Mouse (Mus musculus) midbrain, embryonic 11.5 days (tissue): ENCODE results near the gene Cdc27. TPM values are rescaled to one million over a fixed set of nuclear protein-coding genes. Genes with fewer than 3 reads are reported as not detected.

ENCODE experiments used
- ATAC-seq: fragments of 200-750 bp; cut with Nextera tagmentation; 2 replicates; pipeline ENCODE4 v1.8.0; 2017; ENCODE audit warnings: moderate TSS enrichment, moderate library complexity; ENCODE audit not compliant: low FRiP score
- DNase-seq: peaks from one replicate; pipeline ENCODE4 v3.0.0; 2015; ENCODE audit warnings: low spot score; ENCODE audit errors: missing footprints
- H3K27ac ChIP-seq: fragments of 300-500 bp; sonication (generic); 2 replicates; pipeline ENCODE4 v1.5.1; 2014; ENCODE audit warnings: low read depth, low read length
- H3K27me3 ChIP-seq: fragments of 300-500 bp; sonication (generic); 2 replicates; pipeline ENCODE4 v1.6.1; 2014; ENCODE audit warnings: mild to moderate bottlenecking, low read length, moderate library complexity, mixed read lengths; ENCODE audit not compliant: control insufficient read depth, insufficient read depth
- H3K36me3 ChIP-seq: fragments of 300-500 bp; sonication (generic); 2 replicates; pipeline ENCODE4 v1.6.1; 2014; ENCODE audit warnings: mild to moderate bottlenecking, low read length, moderate library complexity, mixed read lengths; ENCODE audit not compliant: control insufficient read depth, insufficient read depth
- H3K4me1 ChIP-seq: fragments of 300-500 bp; sonication (generic); 2 replicates; pipeline ENCODE4 v1.6.1; 2014; ENCODE audit warnings: low read length; ENCODE audit not compliant: control insufficient read depth, insufficient read depth
- H3K4me2 ChIP-seq: fragments of 300-500 bp; sonication (generic); 2 replicates; pipeline ENCODE4 v1.6.1; 2014; ENCODE audit warnings: mild to moderate bottlenecking, moderate library complexity
- H3K4me3 ChIP-seq: fragments of 300-500 bp; sonication (generic); 2 replicates; pipeline ENCODE4 v1.5.1; 2014; ENCODE audit warnings: low read depth, low read length
- H3K9ac ChIP-seq: fragments of 300-500 bp; sonication (generic); 2 replicates; pipeline ENCODE4 v1.6.1; 2014; ENCODE audit warnings: low read length
- H3K9me3 ChIP-seq: fragments of 300-500 bp; sonication (generic); 2 replicates; pipeline ENCODE4 v1.6.1; 2016; ENCODE audit warnings: low read length; ENCODE audit not compliant: control insufficient read depth
- WGBS: fragments of 180-500 bp; shearing (Covaris S2); extraction: QIAGEN DNeasy Blood & Tissue Kit; methylation state at CpG from one replicate; pipeline ENCODE4 v1.1.7; 2014; 5-methylcytosine and 5-hydroxymethylcytosine counted together
- polyA plus RNA-seq: library from polyadenylated mRNA; unstranded; fragments of >200 nt; fragmentation: Nextera tagmentation; extraction: Ambion mirVana; gene quantifications from 2 replicates; pipeline ENCODE4 v1.2.1, GENCODE M21; 2014

Gene Cdc27
- polyA plus RNA-seq: 59.0 and 65.9 TPM in 2 replicates

DNA sequence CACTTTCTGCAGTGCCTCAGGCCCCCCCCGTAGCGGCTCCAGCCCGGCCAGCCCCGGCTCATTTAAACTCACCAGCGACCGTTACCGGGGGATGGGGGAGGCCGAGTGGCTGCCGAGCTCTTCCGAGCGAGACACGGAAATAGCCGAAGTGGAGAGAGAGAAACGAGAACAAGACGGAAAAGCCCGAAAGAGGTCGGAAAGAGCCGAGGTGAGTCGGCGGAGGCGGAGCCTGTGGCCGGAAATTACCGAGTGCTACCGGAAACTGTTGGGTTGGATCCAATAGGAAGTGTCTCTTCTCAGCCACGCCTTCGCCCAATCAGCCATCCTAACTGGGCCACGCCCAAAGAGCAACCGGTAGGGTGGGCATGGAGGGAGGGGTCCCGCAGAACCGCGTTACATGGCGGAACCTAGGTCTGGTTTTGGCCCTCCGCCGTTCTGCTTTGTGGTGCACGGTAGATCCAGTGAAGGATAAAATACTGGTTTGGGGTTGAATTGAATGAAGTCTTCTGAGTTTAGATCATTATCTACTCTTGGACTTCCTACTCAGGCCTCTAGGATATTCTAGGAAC, at the start of gene Cdc27, which contains the start of gene Myl4:
Gene Cdc27 (minus strand): TSS at position 215 of the 569 bp plus-strand sequence.
Gene Myl4 (plus strand): TSS at position 258 of the 569 bp plus-strand sequence.
- Histone ChIP-seq H3K4me2 (peak within 1 kb of the TSS; percentile 64), H3K27ac (peak within 1 kb of the TSS; percentile 60), H3K9ac (peak within 1 kb of the TSS; percentile 100), H3K4me1 (peaks cover 9% of the 10 kb centered on the region; the same call in 1 of the 2 replicates), H3K27me3 (no peaks in the 10 kb centered on the region), H3K36me3 (no peaks in the 10 kb centered on the region), H3K4me3 (peak within 1 kb of the TSS; percentile 97), H3K9me3 (no peaks in the 10 kb centered on the region)
- ATAC-seq: peak; percentile 97
- DNase-seq: peak; percentile 100
- WGBS: under 1% methylated on average over 35 of the region's 35 CpGs

- H3K27ac ChIP-seq: no peak overlapping the region
- no peaks in the 10 kb centered on the region for H3K27me3 ChIP-seq
- no peaks in the 10 kb centered on the region for H3K36me3 ChIP-seq
- DNase-seq (no peak), ATAC-seq (no peak)
- H3K4me1 ChIP-seq: no peaks in the 10 kb centered on the region
- H3K9ac ChIP-seq: no peak overlapping the region
- WGBS: 89% methylated on average over 13 of the region's 13 CpGs
- H3K9me3 ChIP-seq: no peaks in the 10 kb centered on the region
- no peak overlapping the region for H3K4me3 ChIP-seq
- no peak overlapping the region for H3K4me2 ChIP-seq
Observed at GRCm38 (mm10) chr11:104599265-104599945, 49.0 kb upstream of the Cdc27 start.

DNA sequence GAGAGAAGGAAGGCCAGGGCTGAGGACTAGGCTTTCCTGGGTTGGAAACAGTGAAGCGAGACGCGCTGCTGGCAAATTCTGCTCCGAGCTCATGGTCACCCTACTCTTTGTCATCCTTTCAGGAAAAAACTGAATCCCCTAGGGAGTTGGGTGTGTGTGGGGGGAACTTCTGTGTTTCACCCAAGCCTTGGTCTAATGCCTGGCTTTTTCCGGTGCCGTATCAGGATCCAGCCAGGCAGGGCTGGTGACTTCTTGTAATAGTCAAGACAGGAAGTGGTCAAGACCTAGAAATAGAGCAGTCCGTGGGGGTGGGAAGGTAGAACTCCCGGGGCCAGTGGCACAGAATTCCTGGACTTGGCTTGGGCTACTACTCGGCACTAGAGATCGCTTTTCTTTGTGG, 45.9 kb upstream of the Cdc27 start:
- no peaks in the 10 kb centered on the region for H3K9me3 ChIP-seq
- H3K4me1 ChIP-seq: no peaks in the 10 kb centered on the region
- H3K36me3 ChIP-seq: no peaks in the 10 kb centered on the region
- no peak overlapping the region for H3K4me2 ChIP-seq
- no peak overlapping the region for H3K4me3 ChIP-seq
- no peak for ATAC-seq
- WGBS: 78% methylated on average over 10 of the region's 10 CpGs
- no peak for DNase-seq
- H3K27ac ChIP-seq: no peak overlapping the region
- H3K27me3 ChIP-seq: no peaks in the 10 kb centered on the region
- no peak overlapping the region for H3K9ac ChIP-seq

GRCm38 (mm10) chr11:104592066-104592835, 41.8 kb upstream of the Cdc27 start:
- no peak overlapping the region for H3K27ac ChIP-seq
- H3K4me1 ChIP-seq: no peaks in the 10 kb centered on the region
- no peaks in the 10 kb centered on the region for H3K9me3 ChIP-seq
- DNase-seq (no peak), ATAC-seq (no peak)
- no peak overlapping the region for H3K9ac ChIP-seq
- WGBS: 74% methylated on average over 13 of the region's 13 CpGs
- H3K36me3 ChIP-seq: no peaks in the 10 kb centered on the region
- no peaks in the 10 kb centered on the region for H3K27me3 ChIP-seq
- H3K4me3 ChIP-seq: no peak overlapping the region
- H3K4me2 ChIP-seq: no peak overlapping the region

DNA sequence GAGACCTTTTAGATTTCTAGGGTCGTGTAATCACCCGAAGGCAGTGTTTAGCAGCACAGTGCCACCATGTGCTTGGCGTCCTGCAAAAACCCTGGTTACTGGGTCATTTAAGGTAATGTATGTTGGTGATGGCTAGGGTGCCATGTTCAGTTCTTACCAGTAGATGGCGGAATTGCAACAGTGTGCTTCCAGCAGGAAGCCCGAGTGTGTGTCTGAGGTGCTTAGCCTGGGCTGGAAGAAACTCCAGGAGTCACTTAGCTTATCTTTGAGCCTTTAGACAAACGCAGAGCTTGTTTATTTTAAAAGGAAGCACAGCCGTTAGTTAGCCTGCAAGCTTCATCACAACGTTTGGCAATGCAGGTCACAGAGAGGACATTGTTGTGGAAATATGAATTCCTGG, 39.7 kb upstream of the Cdc27 start:
- Histone ChIP-seq H3K27ac (no peak overlapping the region), H3K4me1 (no peaks in the 10 kb centered on the region), H3K4me3 (no peak overlapping the region), H3K9me3 (no peaks in the 10 kb centered on the region), H3K27me3 (no peaks in the 10 kb centered on the region), H3K9ac (no peak overlapping the region), H3K36me3 (no peaks in the 10 kb centered on the region), H3K4me2 (no peak overlapping the region)
- WGBS: 5% methylated on average over 8 of the region's 8 CpGs
- ATAC-seq (peak; percentile 62; the same call in 1 of the 2 replicates), DNase-seq (peak; percentile 97)

GRCm38 (mm10) chr11:104589570-104589969, 39.1 kb upstream of the Cdc27 start:
- DNase-seq (no peak), ATAC-seq (no peak)
- Histone ChIP-seq H3K27me3 (no peaks in the 10 kb centered on the region), H3K4me1 (no peaks in the 10 kb centered on the region), H3K9me3 (no peaks in the 10 kb centered on the region), H3K4me3 (no peak overlapping the region), H3K27ac (no peak overlapping the region), H3K4me2 (no peak overlapping the region), H3K9ac (no peak overlapping the region), H3K36me3 (no peaks in the 10 kb centered on the region)
- 91% methylated on average over 1 of the region's 1 CpGs for WGBS

DNA sequence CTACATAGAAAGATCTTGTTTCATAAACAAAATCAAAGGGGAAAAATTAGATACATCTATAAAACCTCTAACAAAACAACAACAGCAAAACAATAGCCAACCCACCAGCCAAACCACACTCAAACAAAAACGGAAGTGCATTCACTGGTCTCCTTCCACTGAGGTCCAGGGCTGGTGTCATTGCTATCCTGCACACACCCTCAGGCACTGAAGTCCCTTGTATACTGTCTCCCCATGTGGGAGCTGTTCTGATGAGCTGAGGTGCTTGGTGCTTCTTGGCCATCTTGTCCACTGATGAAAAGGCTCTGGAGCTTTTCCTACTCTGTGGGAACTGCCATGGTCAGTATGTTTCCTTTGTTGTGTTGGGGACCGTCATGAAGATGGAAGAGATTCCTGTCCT, 38.1 kb upstream of the Cdc27 start:
- Histone ChIP-seq H3K9me3 (no peaks in the 10 kb centered on the region), H3K27me3 (no peaks in the 10 kb centered on the region), H3K4me2 (no peak overlapping the region), H3K4me3 (no peak overlapping the region), H3K27ac (no peak overlapping the region), H3K4me1 (no peaks in the 10 kb centered on the region), H3K9ac (no peak overlapping the region), H3K36me3 (no peaks in the 10 kb centered on the region)
- ATAC-seq: no peak
- WGBS: 96% methylated on average over 2 of the region's 2 CpGs
- no peak for DNase-seq

- Histone ChIP-seq H3K4me3 (no peak overlapping the region), H3K27ac (no peak overlapping the region), H3K4me1 (no peaks in the 10 kb centered on the region), H3K27me3 (no peaks in the 10 kb centered on the region), H3K9me3 (no peaks in the 10 kb centered on the region), H3K4me2 (no peak overlapping the region), H3K9ac (no peak overlapping the region), H3K36me3 (no peaks in the 10 kb centered on the region)
- ATAC-seq (no peak), DNase-seq (no peak)
- WGBS: 94% methylated on average over 9 of the region's 9 CpGs
Observed at GRCm38 (mm10) chr11:104587904-104588303, 37.5 kb upstream of the Cdc27 start.

DNA sequence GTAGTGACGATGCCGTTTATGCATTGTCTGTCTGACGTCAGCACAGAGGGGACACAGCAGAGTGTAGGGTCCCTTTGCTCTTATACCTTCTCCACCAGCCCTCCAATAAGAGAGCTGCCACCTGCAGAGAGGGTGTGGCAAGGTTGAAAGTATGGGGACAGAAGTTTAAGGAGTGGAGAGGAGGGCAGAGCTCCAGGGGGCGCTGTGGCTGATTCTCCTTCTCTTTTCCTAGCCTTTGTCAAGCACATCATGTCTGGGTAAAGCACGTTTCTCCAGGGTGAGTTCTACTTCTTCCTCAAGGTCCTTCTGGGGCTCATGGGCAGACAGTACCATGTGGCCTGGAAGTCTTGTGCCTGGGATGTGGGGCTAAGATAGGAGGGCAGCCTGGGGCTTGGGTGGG, 35.1 kb upstream of the Cdc27 start:
- Histone ChIP-seq H3K36me3 (no peaks in the 10 kb centered on the region), H3K4me1 (no peaks in the 10 kb centered on the region), H3K27ac (no peak overlapping the region), H3K9me3 (no peaks in the 10 kb centered on the region), H3K4me2 (no peak overlapping the region), H3K9ac (no peak overlapping the region), H3K27me3 (no peaks in the 10 kb centered on the region), H3K4me3 (no peak overlapping the region)
- ATAC-seq: no peak
- 79% methylated on average over 5 of the region's 5 CpGs for WGBS
- no peak for DNase-seq
